Mouse (Mus musculus) heart, adult 2 months (tissue): ENCODE results near the gene Krt6a.

Experiments used
- CTCF ChIP-seq: fragments of 200-600 bp; IDR thresholded peaks from 2 replicates; pipeline ENCODE4 v1.8.1; 2022; ENCODE audit warnings: antibody characterized with exemption, mild to moderate bottlenecking, moderate library complexity
- EP300 ChIP-seq: fragments of 200-500 bp; IDR thresholded peaks from 2 replicates; pipeline ENCODE4 v1.6.1; 2011; ENCODE audit warnings: low read depth, low read length, control low read depth; ENCODE audit not compliant: insufficient read depth
- POLR2A ChIP-seq: fragments of 200-500 bp; IDR thresholded peaks from 2 replicates; pipeline ENCODE4 v1.6.1; 2011; ENCODE audit warnings: mild to moderate bottlenecking, low read depth, low read length, control low read depth; ENCODE audit not compliant: insufficient read depth

- TF ChIP-seq POLR2A (no peak), CTCF (no peak), EP300 (no peak)
Observed at GRCm38 (mm10) chr15:101707454-101707853, 13.3 kb upstream of the Krt6a start.
